Mouse (Mus musculus) kidney, adult 2 months (tissue): ENCODE results near the gene Homer1. TPM values are rescaled to one million over a fixed set of nuclear protein-coding genes. Genes with fewer than 3 reads are reported as not detected.

Experiments
- DNase-seq: peaks from one replicate; pipeline ENCODE4 v3.0.0; 2021
- H3K27ac ChIP-seq: fragments of 200-500 bp; 2 replicates; pipeline ENCODE4 v1.5.1; 2012; ENCODE audit warnings: low read depth, low read length, control low read depth, inconsistent platforms; ENCODE audit not compliant: insufficient read depth
- H3K27me3 ChIP-seq: fragments of 200-500 bp; replicated peaks from 2 replicates; pipeline ENCODE4 v1.6.1; 2012; ENCODE audit warnings: mild to moderate bottlenecking, moderate library complexity, low read length, inconsistent platforms; ENCODE audit not compliant: control insufficient read depth, insufficient read depth
- H3K36me3 ChIP-seq: fragments of 200-500 bp; 2 replicates; pipeline ENCODE4 v1.6.1; 2012; ENCODE audit warnings: mild to moderate bottlenecking, moderate library complexity, low read length, inconsistent platforms; ENCODE audit not compliant: control insufficient read depth, insufficient read depth
- H3K4me1 ChIP-seq: fragments of 200-500 bp; 2 replicates; pipeline ENCODE4 v1.6.1; 2011; ENCODE audit warnings: low read length; ENCODE audit not compliant: control insufficient read depth, insufficient read depth
- H3K4me3 ChIP-seq: fragments of 200-500 bp; 2 replicates; pipeline ENCODE4 v1.5.1; 2011; ENCODE audit warnings: mild to moderate bottlenecking, low read depth, low read length, control low read depth; ENCODE audit not compliant: insufficient read depth
- CTCF ChIP-seq: fragments of 200-500 bp; conservative IDR thresholded peaks from 2 replicates; pipeline ENCODE4 v1.5.1; 2011; ENCODE audit warnings: low read depth, mild to moderate bottlenecking, control low read depth, low read length, moderate library complexity, mixed read lengths; ENCODE audit not compliant: insufficient read depth, insufficient read length
- POLR2A ChIP-seq: fragments of 200-500 bp; IDR thresholded peaks from one replicate; pipeline ENCODE4 v1.6.1; 2011; ENCODE audit warnings: low read depth, low read length, control low read depth
- whole genome bisulfite sequencing: fragments of 180-500 bp; shearing (Covaris S2); methylation state at CpG from one replicate; pipeline ENCODE4 v1.1.7; 2018; 5-methylcytosine and 5-hydroxymethylcytosine counted together
- polyA plus RNA-seq: library from polyadenylated mRNA; depleted of rRNA; stranded (reverse); fragments of >200 nt; gene quantifications from 2 replicates; pipeline ENCODE4 v1.2.3, GENCODE M21; 2012

The Homer1 gene
- polyA plus RNA-seq, 1 experiment = 2.7 TPM

DNA sequence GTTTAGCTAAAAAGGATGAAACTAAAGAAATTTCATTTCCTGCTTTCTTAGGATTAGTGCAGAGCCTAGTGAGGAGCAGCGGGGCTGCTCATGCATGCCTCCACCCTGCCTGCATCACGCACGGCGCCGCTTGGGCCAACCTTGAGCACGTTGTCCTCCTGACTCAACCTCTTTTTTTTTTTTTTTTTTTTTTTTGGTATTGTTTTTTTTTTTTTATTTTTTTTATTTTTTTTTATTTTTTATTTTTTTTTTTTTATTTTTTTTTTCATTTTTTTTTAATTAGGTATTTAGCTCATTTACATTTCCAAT lies 55.8 kb downstream of the Homer1 start:
- Histone ChIP-seq H3K4me3 (no peak overlapping the region), H3K36me3 (no peaks in the 10 kb centered on the region), H3K4me1 (no peaks in the 10 kb centered on the region), H3K27ac (no peak overlapping the region), H3K27me3 (no peaks in the 10 kb centered on the region)
- 74% methylated on average over 6 of the region's 6 CpGs for WGBS
- TF ChIP-seq CTCF (no peak), POLR2A (no peak)
- no peak for DNase-seq

DNA sequence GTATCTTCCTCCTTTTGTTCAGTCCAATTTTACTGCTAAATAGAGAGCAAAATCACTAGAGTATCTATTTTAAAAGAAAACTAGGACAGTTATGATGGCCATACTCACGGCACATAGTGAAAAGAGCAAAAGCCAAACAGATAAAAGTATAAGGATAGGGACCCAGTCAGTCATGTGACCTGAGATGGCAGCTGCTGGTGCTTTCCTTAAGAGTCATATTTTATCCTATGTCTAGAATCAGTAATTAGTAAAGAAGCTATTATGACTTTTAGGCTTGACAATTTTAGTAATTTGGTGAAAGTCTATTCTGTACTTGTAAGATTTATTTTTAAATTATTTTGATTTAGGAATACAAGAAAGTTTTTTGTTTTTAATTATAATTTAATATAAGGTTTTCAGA lies 59.1 kb downstream of the Homer1 start:
- Histone ChIP-seq H3K4me1 (no peaks in the 10 kb centered on the region), H3K36me3 (no peaks in the 10 kb centered on the region), H3K27ac (no peak overlapping the region), H3K4me3 (no peak overlapping the region), H3K27me3 (no peaks in the 10 kb centered on the region)
- DNase-seq = no peak
- no peak for TF ChIP-seq POLR2A
- no peak for TF ChIP-seq CTCF
- 94% methylated on average over 1 of the region's 1 CpGs for WGBS

DNA sequence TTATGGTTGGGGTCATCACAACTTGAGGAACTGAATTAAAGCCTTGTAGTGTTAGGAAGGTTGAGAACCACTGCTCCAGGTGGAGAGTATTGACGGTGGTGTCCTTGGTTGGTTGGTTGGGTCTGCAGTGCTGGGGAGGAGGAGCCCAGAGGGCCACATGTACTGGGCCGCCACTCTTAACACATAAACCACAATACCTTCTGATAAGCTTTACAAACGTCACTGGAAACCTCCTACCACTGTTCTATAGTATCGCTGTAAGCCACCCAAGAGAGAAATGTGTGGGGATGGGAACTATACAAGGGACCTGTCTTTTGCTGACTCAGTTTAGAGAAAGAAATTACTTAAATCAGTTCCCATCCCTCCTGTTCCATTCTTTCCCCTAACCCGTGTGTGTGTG lies 68.1 kb downstream of the Homer1 start:
- H3K27ac ChIP-seq = no peak overlapping the region
- WGBS = 96% methylated on average over 5 of the region's 5 CpGs

DNA sequence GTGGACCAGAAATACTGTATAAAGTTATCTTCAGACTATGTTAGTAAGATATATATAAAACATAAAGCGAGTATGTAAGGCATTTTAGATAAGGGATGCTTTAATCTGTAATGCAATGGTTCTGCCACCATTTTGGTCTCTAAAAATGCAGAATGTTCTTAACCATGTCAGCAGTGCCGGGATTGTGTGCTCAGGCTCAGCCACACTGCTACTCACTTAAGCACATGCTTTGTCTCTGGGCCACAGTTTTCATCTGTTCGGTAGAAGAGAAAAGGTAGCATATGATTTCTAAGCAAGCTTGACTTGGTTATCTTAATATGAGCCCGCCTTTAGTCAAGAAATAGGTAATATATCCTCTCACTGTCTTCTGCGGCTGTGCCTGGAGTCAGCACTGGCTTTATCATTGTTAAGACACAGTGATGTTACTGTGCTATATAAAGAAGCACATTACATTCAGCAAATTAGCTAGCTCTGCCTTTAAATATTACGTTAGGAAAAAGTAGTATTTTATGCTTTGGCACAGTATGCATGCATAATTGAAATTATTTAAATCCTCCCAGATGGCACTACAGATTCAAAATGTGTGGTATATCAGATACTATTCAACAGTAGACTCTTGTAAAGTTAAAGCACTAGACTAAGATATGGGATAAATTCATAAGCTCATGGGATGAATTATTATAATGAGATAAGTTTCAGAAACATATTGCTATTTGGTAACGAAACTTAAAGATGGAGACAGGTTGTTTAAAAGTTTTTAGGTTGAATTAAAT lies 69.6 kb downstream of the Homer1 start:
- Histone ChIP-seq H3K27me3 (no peaks in the 10 kb centered on the region), H3K36me3 (no peaks in the 10 kb centered on the region), H3K27ac (no peak overlapping the region), H3K4me1 (no peaks in the 10 kb centered on the region), H3K4me3 (no peak overlapping the region)
- no peak for DNase-seq
- 93% methylated on average over 7 of the region's 7 CpGs for WGBS
- TF ChIP-seq POLR2A (no peak), CTCF (no peak)

More for the DNA sequence above, 68.1 kb downstream of the Homer1 start:
- DNase-seq = no peak
- Histone ChIP-seq H3K4me1 (no peaks in the 10 kb centered on the region), H3K4me3 (no peak overlapping the region), H3K36me3 (no peaks in the 10 kb centered on the region), H3K27me3 (no peaks in the 10 kb centered on the region)
- TF ChIP-seq CTCF (no peak), POLR2A (no peak)

DNA sequence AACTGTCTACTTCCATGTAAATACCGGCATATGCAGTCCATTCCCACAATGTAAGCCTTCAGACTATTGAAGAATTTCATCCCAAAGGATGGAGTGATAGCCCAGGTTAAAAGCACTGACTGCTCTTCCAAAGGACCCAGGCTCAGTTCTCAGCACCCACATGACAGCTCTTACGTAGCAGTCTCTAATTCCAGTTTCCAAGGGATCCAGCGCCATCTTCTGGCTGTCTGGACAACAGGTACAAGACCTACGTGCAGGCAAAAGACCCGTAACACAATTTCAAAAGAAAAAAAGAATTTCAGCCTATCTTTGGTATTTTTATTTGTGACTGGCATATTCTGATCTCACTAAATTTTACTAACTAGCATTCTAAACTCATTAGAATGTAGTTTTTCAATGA lies 75.0 kb downstream of the Homer1 start:
- DNase-seq = peak; percentile 5
- H3K4me1 ChIP-seq = no peaks in the 10 kb centered on the region
- H3K27me3 ChIP-seq = no peaks in the 10 kb centered on the region
- H3K4me3 ChIP-seq = no peak overlapping the region
- H3K36me3 ChIP-seq = no peaks in the 10 kb centered on the region
- TF ChIP-seq POLR2A (no peak), CTCF (peak; percentile 30)
- no peak overlapping the region for H3K27ac ChIP-seq
- WGBS = 95% methylated on average over 5 of the region's 5 CpGs

DNA sequence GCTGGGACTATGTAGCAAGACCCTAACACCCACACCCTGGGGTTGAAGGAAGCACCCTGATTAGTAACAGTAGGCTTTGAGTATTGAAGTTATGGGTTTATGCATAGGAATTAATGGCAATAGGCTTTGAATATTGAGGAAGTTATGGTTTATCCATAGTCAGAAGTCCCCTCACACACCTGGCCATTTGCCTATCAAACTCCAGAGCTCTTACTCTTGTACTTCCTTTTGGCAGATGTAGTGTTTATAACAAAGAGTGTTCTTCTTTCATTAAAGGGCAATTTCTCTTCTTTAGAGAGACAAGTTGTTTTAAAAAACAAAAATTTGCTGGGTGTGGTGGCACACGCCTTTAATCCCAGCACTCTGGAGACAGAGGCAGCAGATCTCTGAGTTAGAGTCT lies 79.1 kb downstream of the Homer1 start:
- Histone ChIP-seq H3K27me3 (no peaks in the 10 kb centered on the region), H3K4me3 (no peak overlapping the region), H3K36me3 (no peaks in the 10 kb centered on the region), H3K27ac (no peak overlapping the region), H3K4me1 (no peaks in the 10 kb centered on the region)
- 94% methylated on average over 1 of the region's 1 CpGs for WGBS
- TF ChIP-seq POLR2A (no peak), CTCF (no peak)
- no peak for DNase-seq

DNA sequence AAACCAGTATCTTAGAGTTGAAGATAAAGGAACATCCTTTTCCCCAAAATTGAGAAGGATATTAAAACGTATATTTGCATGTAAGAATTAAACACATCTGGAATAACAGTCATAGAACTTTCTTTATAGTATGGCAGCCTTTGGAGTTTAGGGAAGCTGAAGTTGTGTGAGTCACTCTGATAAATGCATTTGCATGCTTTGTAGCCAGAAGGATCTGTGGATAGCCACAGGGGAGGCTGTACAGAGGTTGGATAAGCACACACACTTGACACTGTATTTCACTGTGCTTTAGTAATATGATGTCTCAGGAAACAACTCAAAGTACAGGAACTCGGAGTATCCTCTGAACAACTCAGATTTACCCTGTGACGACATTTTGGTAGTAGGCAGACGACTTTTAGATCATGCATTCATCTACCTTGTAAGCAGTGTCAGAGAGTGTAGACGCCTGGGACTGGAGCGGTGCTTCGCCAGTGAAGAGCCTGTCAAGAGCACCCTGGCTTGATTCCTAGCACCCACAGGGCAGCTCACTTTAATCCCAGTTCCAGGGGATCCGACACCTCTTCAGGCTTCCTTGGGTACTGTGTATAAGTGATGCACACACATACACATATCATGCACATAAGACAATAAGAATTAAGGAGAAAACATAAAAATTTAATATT lies 81.1 kb downstream of the Homer1 start:
- H3K4me1 ChIP-seq = no peaks in the 10 kb centered on the region
- no peak overlapping the region for H3K27ac ChIP-seq
- no peaks in the 10 kb centered on the region for H3K27me3 ChIP-seq
- TF ChIP-seq POLR2A = no peak
- no peak for TF ChIP-seq CTCF
- no peak for DNase-seq
- H3K4me3 ChIP-seq = no peak overlapping the region
- no peaks in the 10 kb centered on the region for H3K36me3 ChIP-seq
- 95% methylated on average over 8 of the region's 8 CpGs for WGBS
